Mouse (Mus musculus) lung, adult 2 months (tissue): Measurements from ENCODE around the gene Wnt11.

Experiments
- CTCF ChIP-seq: fragments of 200-500 bp; IDR thresholded peaks from 2 replicates; pipeline ENCODE4 v1.5.1; 2011; ENCODE audit warnings: mild to moderate bottlenecking, low read length, control low read depth; ENCODE audit not compliant: insufficient read depth
- POLR2A ChIP-seq: fragments of 200-500 bp; IDR thresholded peaks from 2 replicates; pipeline ENCODE4 v1.6.1; 2011; ENCODE audit warnings: low read depth, mild to moderate bottlenecking, control low read depth, low read length, borderline replicate concordance; ENCODE audit errors: extremely low read depth

DNA sequence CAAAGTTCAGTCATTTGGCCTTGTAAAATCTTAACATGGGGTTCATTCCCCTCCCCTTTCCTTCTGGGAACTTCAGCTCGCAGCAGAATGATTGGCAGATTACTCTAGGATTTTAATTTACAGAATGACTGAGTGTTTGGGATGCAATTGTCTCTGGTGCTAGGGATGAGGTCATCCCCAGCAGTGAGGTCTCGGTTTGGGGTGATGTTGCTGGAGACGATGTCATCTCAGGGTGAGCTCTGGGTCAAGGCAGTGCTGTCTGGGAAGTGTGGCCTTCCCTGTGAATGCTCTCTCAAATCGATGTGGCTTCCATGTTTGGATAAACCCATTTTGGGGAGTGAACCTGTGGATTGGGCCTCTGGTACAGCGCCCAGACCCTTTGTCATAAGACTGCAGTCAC is 41.1 kb upstream of the Wnt11 start:
- TF ChIP-seq POLR2A = no peak
- TF ChIP-seq CTCF = no peak
